Mouse (Mus musculus): Measurements from ENCODE around the gene Prg3.

- TF ChIP-seq CTCF (IDR thresholded peaks at IDR 0.05) (no peak), POLR2A (IDR thresholded peaks at IDR 0.05; ENCODE audit: insufficient read depth, low read depth, low read length) (no peak)
These were observed 38.2 kb downstream of the Prg3 start for GRCm38 (mm10) chr2:85026178-85026577.

Data from heart, adult 2 months (tissue).